Mouse (Mus musculus) neutrophil, adult 59 days (primary cell): ENCODE measurements around the gene Gatm. TPM values are rescaled to one million over a fixed set of nuclear protein-coding genes. Genes with fewer than 3 reads are reported as not detected.

Source experiments
- total RNA-seq, 2 experiments: library from RNA; stranded (reverse); gene quantifications; 1 replicate in 1 of 2; 2 replicates in 1 of 2; pipeline ENCODE4 v1.2.4; 2023

The Gatm gene
- total RNA-seq: 10 to 100 TPM; 35.0 to 36.1 TPM

GRCm38 (mm10) chr2:122610746-122611653 is at the start of gene Gatm:
Gatm (minus strand) TSS chr2:122611303.

GRCm38 (mm10) chr2:122636686-122637085 is 25.6 kb upstream of the Gatm start, which contains the start of gene AA467197:
AA467197 (plus strand) TSS chr2:122636986.

Other genes starting within 250 kb of the Gatm start
- gene Shf, start 242.1 kb downstream of the Gatm start, total RNA-seq: 1 to 10 TPM; 1.3 to 3.0 TPM
- 10 to 100 TPM; 38.5 to 43.5 TPM for gene Slc28a2, start 184.8 kb downstream of the Gatm start, total RNA-seq
- gene Gm14085, start 126.4 kb downstream of the Gatm start, total RNA-seq: 1 to 10 TPM; 4.4 to 5.8 TPM
- gene AA467197, start 25.7 kb upstream of the Gatm start, total RNA-seq: 100 to 1,000 TPM; 179 to 204 TPM
- under 1 TPM; 0.33 to 0.53 TPM for gene Slc30a4, start 91.4 kb upstream of the Gatm start, total RNA-seq
- gene Bloc1s6, start 127.2 kb upstream of the Gatm start, total RNA-seq: 10 to 100 TPM; 15.8 to 27.8 TPM
- 100 to 1,000 TPM; 164 to 170 TPM for gene Sqor, start 153.9 kb upstream of the Gatm start, total RNA-seq